Mouse (Mus musculus) induced T-regulatory cell, adult 2 months (primary cell): ENCODE results near the gene Gstm4.
"Not testable (repeated sequence)": the region's sequence is repeated elsewhere in the genome, so short reads cannot be mapped to it uniquely, and the experiment has no call there.

ENCODE experiments used
- DNase-seq: peaks from one replicate; pipeline ENCODE4 v3.0.0-alpha.2; 2012; ENCODE audit warnings: low read depth

The Gstm4 gene

DNA sequence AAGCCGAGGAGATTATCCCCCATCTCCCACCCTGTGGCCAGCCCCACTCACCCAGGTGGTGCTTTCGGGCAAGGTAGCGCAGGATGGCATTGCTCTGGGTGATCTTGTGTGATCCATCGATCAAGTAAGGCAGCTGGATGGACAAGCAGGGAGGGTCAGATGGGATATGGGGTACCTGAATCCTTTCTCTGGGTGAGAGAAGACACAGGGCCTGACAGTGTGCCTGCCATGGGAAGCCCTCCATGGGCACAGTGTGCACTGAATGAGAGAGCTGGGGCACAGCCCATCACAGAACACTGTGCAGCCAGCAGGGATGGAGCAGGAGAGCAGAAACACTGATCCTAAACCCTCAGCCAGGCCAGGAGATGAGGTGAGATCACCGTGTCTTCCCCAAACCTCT lies 28.2 kb downstream of the Gstm4 start:
- DNase-seq, result not testable (repeated sequence)

GRCm38 (mm10) chr3:108014974-108015346 lies 29.7 kb downstream of the Gstm4 start:
- DNase-seq, result no peak

DNA sequence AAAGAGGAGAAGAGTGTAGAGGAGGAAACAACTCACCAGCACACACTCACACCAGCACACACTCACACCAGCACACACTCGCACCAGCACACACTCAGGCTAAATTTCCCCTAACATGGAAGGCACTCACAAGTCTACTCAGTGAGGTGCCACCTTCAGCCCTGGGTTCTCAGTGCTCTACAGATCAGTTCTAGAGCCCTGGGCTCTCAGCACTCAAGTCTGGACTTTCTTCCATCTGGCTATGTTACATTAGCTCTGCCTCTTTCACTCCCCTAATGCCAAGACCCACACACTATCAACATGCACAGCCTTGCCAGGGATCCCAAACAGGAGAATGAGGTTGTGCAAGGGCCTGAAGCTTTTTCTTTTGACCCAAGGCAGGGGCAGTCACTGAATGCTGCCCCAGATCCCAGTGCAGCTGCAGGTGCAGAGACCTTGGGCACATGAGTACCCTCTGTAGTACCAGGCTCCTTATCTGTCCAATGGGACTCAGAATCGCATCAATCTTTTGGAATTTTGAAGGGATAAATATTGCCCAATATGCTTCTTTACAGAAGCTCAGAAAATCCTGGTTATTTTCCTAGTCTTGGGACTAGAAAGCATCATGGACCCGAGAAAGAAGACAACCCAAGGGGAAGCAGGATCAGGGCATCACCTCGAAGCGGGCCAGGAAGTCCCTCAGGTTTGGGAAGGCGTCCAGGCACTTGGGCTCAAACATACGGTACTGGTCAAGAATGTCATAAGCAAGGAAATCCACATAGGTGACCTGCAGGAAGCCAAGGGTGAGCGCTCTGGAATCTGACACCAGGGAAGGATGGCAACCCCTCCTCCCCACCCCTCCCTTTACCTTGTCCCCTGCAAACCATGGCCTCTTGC lies 30.4 kb downstream of the Gstm4 start:
- no peak for DNase-seq

DNA sequence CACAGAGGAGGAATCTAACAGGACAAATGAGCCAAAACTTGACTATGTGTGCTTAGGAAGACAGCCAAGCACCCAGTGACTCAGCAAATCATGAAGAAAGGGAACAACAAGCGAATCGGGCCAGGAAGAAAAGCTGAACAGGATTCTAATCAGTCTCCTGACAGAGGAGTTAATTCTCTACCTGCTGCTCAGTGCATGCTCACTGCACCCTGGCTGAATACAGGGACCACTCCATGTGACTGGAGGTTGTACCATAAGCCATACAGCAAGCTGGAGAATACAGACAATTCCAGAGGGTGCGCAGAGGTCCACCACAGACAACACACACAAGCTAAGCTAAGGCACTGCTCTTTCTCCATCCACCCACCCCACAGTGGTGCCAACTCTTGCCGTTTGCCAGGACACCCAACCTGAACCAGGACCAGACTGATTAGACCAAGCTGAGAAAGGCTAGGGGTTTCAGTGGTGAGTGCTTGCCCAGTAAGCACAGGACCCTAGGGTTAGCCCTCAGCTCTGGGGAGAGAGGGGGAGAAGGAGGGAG lies 31.3 kb downstream of the Gstm4 start:
- no peak for DNase-seq

DNA sequence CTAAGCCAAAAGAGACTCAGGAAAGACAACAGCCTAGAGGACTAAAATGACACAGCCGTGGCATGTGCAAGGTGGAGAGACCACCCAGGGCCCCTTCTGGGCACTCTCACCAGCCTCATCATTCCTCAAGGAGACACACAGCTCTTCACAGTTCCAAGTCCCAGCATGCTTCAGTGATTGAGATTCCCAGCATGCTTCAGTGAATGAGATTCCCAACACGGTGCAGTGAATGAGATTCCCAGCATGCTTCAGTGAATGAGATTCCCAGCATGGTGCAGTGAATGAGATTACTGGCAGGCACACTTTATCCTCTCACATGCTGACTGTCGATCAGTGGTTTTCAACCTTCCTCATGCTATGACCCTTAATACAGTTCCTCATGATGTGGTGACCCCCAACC lies 33.1 kb downstream of the Gstm4 start:
- DNase-seq, result no peak

DNA sequence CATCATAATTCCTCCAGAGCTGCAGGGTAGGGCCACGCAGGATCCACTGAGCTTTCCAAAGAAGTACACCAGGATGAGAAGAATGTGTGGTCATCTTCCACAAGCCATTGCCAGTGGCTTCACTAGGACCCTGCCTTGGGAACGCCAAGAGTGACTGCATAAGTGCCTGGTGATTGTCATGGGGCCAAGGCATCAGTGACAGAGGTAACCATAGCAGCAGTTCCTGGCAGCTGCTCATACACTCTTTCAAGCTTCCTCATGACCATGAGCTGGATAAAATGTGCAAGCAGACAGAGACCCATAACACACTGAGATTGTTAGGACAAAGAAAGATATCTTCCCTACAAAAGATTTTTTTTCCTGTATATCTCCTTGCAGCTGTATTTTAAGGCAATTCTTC lies 34.4 kb downstream of the Gstm4 start:
- no peak for DNase-seq

- DNase-seq, result no peak
These were observed 42.7 kb downstream of the Gstm4 start for GRCm38 (mm10) chr3:108002021-108002420.

DNA sequence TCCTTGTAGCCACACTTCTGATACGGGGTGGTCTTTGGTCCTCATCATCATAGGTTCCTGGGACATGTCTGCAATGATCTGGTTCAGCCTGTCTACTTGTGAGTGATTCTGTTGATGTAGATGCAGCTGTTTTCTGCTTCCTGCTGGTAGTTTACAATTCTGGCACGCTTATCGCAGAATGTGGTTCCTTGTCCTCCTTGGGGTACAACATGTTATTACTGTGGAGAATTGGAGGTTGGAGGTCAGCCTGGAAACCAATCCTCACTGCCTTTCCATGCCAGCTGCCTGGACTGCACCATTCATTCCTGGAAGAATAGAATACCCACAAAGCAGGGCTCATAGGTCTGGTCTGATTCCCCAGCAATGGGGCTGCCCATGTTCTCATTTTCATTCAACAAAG lies 45.2 kb downstream of the Gstm4 start:
- DNase-seq, result no peak

GRCm38 (mm10) chr3:107998591-107998990 lies 46.1 kb downstream of the Gstm4 start:
- DNase-seq, result no peak

GRCm38 (mm10) chr3:107996576-107996975 lies 48.1 kb downstream of the Gstm4 start:
- DNase-seq, result no peak

DNA sequence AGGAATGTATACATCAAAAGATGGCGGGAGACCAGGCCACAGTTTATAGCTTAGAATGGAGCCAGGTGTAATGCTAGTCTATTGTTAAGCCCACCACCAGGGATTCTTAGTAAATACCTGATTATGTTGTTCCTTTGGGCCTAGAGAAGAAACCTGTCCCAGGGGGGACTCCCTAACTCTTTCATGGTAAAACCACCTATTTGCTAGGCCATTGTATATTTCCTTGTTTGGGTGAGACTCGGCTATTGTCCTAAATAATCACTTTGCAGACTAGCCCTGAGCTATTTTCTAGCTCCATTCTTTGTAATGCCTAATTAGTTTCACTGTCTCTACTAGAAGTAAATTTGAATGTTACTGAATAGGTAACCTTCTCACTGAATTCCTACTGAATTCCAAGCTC lies 48.7 kb downstream of the Gstm4 start:
- DNase-seq, result not testable (repeated sequence)
